Mouse (Mus musculus): ENCODE results near the gene Tmem256. TPM values are rescaled to one million over a fixed set of nuclear protein-coding genes. Genes with fewer than 3 reads are reported as not detected.

The Tmem256 gene
- polyA plus RNA-seq, 1 experiment from 2014 or later: 412 TPM

DNA sequence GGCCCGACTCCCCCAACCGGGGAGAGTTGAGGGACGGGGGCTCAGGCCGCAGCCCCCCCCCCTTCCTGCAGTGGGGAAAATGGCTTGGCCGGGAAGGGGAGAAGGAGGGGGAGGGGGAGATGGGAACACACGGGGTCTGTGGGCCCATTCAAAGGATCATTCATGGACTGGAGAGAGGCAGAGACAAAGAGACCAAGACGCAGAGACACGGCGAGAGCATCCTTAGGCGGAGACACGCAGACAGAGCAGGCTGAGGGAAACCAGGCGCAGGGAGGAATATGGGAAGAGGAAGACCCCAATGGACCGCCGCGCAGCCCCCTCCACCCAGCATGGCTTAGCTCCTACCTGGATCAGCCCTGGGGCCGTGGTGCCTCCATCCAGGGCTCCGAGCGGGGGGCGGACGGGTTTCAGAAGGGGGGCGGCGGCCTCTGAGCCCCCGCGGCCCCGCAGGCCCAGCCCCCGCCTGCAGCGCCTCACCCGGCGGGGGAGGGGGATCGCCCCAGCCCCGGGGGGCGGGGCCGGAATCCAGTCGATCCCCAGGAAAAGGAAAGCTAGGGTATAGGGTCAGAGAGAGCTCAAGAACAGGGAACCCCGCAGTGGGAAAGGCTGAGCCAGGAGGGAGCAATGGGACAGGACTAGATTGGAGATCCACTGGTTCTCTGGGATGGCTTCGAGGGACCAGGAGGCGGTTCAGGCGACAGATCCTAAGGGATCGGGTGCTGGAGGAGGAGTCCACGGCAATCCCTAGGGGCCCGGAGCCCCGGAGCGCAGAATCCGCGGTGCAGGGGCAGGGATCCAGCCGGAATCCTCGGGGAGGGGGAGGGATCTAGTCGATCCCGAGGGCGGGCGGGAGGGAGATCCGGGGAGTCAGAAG lies 1.4 kb upstream of the Tmem256 start:
- 0 out of 2 replicates have a peak overlapping the region, but pooled peaks have one; percentile 12 for H3K27ac ChIP-seq (ENCODE audit: low read depth)
- H3K4me2 ChIP-seq (ENCODE audit: low read depth, low read length): peak overlapping the region; percentile 99
- WGBS (ENCODE audit: insufficient replicate concordance): 3% methylated on average over 38 of the region's 52 CpGs
- H3K9ac ChIP-seq (replicated peaks): peak overlapping the region; percentile 66
- ATAC-seq: no peak
- H3K4me3 ChIP-seq (ENCODE audit: low read depth, low read length): peak overlapping the region; percentile 71
- no peak for DNase-seq
- 0 out of 2 replicates have a peak, but pooled peaks cover 4% of the 10 kb centered on the region for H3K36me3 ChIP-seq (replicated peaks; ENCODE audit: insufficient read depth, low read length)
- no peak for TF ChIP-seq CTCF (IDR thresholded peaks at IDR 0.05; ENCODE audit: low read depth)
- TF ChIP-seq EP300 (IDR thresholded peaks at IDR 0.05; ENCODE audit: low read depth): no peak
- peaks cover 39% of the 10 kb centered on the region for H3K27me3 ChIP-seq (ENCODE audit: insufficient read depth, low read length)
- peaks cover 46% of the 10 kb centered on the region for H3K4me1 ChIP-seq (ENCODE audit: insufficient read depth)
- H3K9me3 ChIP-seq (ENCODE audit: low read length): no peaks in the 10 kb centered on the region

DNA sequence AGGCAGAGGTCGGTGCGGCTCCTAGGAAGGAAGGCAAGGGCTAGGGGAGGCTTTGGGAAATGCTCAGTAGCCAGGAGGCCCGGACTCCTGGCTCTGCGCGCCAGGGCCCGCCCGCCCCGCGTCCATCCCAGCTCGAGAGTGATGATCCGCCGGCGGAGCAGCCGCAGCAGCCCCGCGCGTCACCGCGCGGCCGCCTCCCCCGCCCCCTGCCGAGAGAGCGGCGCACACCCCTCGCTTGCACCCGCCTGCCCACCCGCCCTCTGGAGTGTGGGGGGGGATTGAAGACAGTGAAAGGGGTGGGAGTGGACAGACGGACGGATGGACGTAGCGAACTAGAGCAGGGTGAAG lies 736 bp upstream of the Tmem256 start, which contains the start of gene Nlgn2:
Nlgn2 (minus strand) TSS at position 181 of the 348 bp plus-strand sequence.
- Histone ChIP-seq H3K9me3 (ENCODE audit: low read length) (no peaks in the 10 kb centered on the region), H3K9ac (replicated peaks) (peak within 1 kb of the TSS; percentile 79), H3K4me3 (ENCODE audit: low read depth, low read length) (peak within 1 kb of the TSS; percentile 71), H3K36me3 (replicated peaks; ENCODE audit: insufficient read depth, low read length) (0 out of 2 replicates have a peak, but pooled peaks cover 4% of the 10 kb centered on the region), H3K27ac (ENCODE audit: low read depth) (peak within 1 kb of the TSS; percentile 93), H3K4me2 (ENCODE audit: low read depth, low read length) (peak within 1 kb of the TSS; percentile 99), H3K4me1 (ENCODE audit: insufficient read depth) (peaks cover 46% of the 10 kb centered on the region), H3K27me3 (ENCODE audit: insufficient read depth, low read length) (peaks cover 39% of the 10 kb centered on the region)
- TF ChIP-seq CTCF (IDR thresholded peaks at IDR 0.05; ENCODE audit: low read depth): peak; percentile 22; the same call in 1 of the 2 replicates
- TF ChIP-seq EP300 (IDR thresholded peaks at IDR 0.05; ENCODE audit: low read depth): no peak
- DNase-seq (no peak), ATAC-seq (peak; percentile 27)
- 0% methylated on average over 12 of the region's 32 CpGs for WGBS (ENCODE audit: insufficient replicate concordance)

DNA sequence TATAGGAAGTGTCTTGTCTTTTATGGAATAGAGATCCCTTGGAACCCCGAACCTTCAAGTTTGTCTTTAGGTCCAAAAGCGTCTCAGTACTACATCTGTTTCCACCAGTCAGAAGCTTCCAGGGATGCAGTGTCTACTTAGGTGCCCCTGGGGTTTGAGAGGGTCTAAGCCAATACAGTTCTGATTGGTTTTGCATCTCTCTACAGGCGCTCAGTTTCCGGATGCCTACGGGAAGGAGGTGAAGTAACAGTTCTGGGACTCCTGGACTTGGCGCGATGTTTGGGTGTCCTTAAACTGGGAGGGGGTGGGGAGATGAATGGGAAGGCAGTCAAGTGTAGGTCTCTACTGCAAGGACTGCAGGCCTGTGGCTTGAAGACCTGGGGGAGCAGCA lies 395 bp downstream of the Tmem256 start:
- H3K27ac ChIP-seq (ENCODE audit: low read depth): peak overlapping the region; percentile 93
- H3K4me3 ChIP-seq (ENCODE audit: low read depth, low read length): peak overlapping the region; percentile 71
- TF ChIP-seq CTCF (IDR thresholded peaks at IDR 0.05; ENCODE audit: low read depth) (no peak), EP300 (IDR thresholded peaks at IDR 0.05; ENCODE audit: low read depth) (no peak)
- peaks cover 49% of the 10 kb centered on the region for H3K4me1 ChIP-seq (ENCODE audit: insufficient read depth)
- WGBS (ENCODE audit: insufficient replicate concordance): under 1% methylated on average over 7 of the region's 7 CpGs
- H3K36me3 ChIP-seq (replicated peaks; ENCODE audit: insufficient read depth, low read length): 0 out of 2 replicates have a peak, but pooled peaks cover 2% of the 10 kb centered on the region
- peak overlapping the region; percentile 79 for H3K9ac ChIP-seq (replicated peaks)
- no peaks in the 10 kb centered on the region for H3K9me3 ChIP-seq (ENCODE audit: low read length)
- H3K27me3 ChIP-seq (ENCODE audit: insufficient read depth, low read length): peaks cover 34% of the 10 kb centered on the region
- DNase-seq (no peak), ATAC-seq (0 out of 2 replicates have a peak, but pooled peaks have one; percentile 4)
- peak overlapping the region; percentile 99 for H3K4me2 ChIP-seq (ENCODE audit: low read depth, low read length)

- H3K4me1 ChIP-seq (ENCODE audit: insufficient read depth): peaks cover 51% of the 10 kb centered on the region
- H3K4me2 ChIP-seq (ENCODE audit: low read depth, low read length): peak within 1 kb of the TSS; percentile 92
- no peaks in the 10 kb centered on the region for H3K9me3 ChIP-seq (ENCODE audit: low read length)
- TF ChIP-seq CTCF (IDR thresholded peaks at IDR 0.05; ENCODE audit: low read depth): no peak
- 0 out of 2 replicates have a peak, but pooled peaks have one; percentile 45 for TF ChIP-seq EP300 (IDR thresholded peaks at IDR 0.05; ENCODE audit: low read depth)
- H3K36me3 ChIP-seq (replicated peaks; ENCODE audit: insufficient read depth, low read length): peaks cover 25% of the 10 kb centered on the region
- DNase-seq: peak; percentile 95
- peak within 1 kb of the TSS; percentile 97 for H3K27ac ChIP-seq (ENCODE audit: low read depth)
- ATAC-seq: peak; percentile 92
- no peaks in the 10 kb centered on the region for H3K27me3 ChIP-seq (ENCODE audit: insufficient read depth, low read length)
- peak within 1 kb of the TSS; percentile 92 for H3K9ac ChIP-seq (replicated peaks)
- peak within 1 kb of the TSS; percentile 89 for H3K4me3 ChIP-seq (ENCODE audit: low read depth, low read length)
- WGBS (ENCODE audit: insufficient replicate concordance): under 1% methylated on average over 38 of the region's 38 CpGs
Observed at GRCm38 (mm10) chr11:69846198-69846680, 7.9 kb downstream of the Tmem256 start, which contains the start of gene Plscr3. TSS of gene Plscr3 (plus strand) at chr11:69846376.

DNA sequence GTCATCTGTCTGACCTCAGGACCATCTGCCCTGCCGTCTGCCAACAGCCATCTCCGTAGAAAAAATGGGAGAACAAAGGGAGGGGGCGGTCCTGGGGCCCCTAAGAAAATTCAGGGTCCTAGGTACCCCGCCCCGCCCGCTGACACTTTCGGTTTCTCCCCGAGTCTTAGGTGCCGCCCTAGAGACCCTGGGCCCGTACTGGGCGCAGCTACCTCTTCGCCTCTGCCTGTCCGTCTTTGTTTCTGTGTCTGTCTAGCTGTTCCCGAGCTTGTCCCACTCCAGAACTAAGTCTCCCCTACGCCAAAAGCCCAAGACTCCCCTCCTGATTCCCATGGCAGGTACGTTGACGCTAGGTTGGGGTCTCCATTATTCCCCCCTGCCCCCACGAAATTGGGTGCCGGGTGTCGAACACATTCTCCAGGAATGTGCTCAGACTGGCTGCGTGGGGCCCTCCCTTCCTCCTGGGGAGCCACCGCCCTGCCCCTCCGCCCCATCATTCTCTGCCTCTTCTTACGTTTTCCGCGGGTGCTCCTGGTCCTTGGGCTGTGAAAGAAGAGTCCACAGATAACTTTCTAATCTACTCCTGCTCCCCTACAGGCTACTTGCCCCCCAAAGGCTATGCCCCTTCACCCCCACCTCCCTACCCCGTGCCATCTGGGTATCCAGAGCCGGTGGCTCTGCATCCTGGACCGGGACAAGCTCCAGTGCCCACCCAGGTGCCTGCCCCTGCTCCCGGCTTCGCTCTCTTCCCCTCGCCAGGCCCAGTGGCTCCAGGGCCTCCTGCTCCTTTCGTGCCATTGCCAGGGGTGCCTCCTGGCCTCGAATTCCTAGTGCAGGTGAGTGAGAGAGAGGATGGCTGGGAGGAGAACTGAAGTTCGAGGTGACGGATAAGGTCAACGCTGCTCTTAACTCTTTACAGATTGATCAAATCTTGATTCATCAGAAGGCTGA lies 8.7 kb downstream of the Tmem256 start:
- H3K4me1 ChIP-seq (ENCODE audit: insufficient read depth): peaks cover 56% of the 10 kb centered on the region
- 8% methylated on average over 37 of the region's 37 CpGs for WGBS (ENCODE audit: insufficient replicate concordance)
- TF ChIP-seq EP300 (IDR thresholded peaks at IDR 0.05; ENCODE audit: low read depth) (no peak), CTCF (IDR thresholded peaks at IDR 0.05; ENCODE audit: low read depth) (no peak)

More for the DNA sequence above, 8.7 kb downstream of the Tmem256 start:
- H3K27ac ChIP-seq (ENCODE audit: low read depth): peak overlapping the region; percentile 97
- H3K36me3 ChIP-seq (replicated peaks; ENCODE audit: insufficient read depth, low read length): peaks cover 33% of the 10 kb centered on the region
- H3K27me3 ChIP-seq (ENCODE audit: insufficient read depth, low read length): no peaks in the 10 kb centered on the region
- peak overlapping the region; percentile 92 for H3K9ac ChIP-seq (replicated peaks)
- H3K4me2 ChIP-seq (ENCODE audit: low read depth, low read length): peak overlapping the region; percentile 92
- H3K9me3 ChIP-seq (ENCODE audit: low read length): no peaks in the 10 kb centered on the region
- peak; percentile 66 for DNase-seq
- H3K4me3 ChIP-seq (ENCODE audit: low read depth, low read length): peak overlapping the region; percentile 89
- peak; percentile 32 for ATAC-seq

Measured in liver, postnatal 0 days (tissue).